Mouse (Mus musculus): ENCODE results near the gene Pla2g12b.
A peak's percentile ranks its signal among the peaks of the same experiment; 100 is the strongest.

Gene Pla2g12b

DNA sequence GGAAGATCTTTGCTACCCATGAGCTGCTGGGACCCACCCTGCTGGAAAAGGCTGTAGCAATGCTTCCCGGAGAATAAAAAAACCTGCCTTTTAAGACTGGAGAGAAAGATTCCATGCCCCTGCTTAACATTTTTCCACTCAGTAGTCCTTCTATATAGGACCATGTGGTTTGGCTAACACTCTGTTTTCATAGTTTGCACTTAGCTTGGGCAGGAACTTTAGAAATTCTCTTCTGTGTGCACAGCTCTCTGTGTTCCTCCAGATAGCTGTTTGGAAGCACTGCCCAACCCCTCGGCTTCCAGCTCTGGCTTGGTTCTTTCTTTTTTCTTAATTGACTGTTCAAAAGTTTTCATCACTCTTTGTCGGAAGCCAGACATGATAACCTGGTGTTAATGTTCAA, 13.2 kb downstream of the Pla2g12b start:
- DNase-seq: no peak

GRCm38 (mm10) chr10:59419516-59419915, 16.1 kb downstream of the Pla2g12b start:
- no peak for DNase-seq

GRCm38 (mm10) chr10:59424453-59424852, 21.0 kb downstream of the Pla2g12b start:
- DNase-seq: no peak

DNA sequence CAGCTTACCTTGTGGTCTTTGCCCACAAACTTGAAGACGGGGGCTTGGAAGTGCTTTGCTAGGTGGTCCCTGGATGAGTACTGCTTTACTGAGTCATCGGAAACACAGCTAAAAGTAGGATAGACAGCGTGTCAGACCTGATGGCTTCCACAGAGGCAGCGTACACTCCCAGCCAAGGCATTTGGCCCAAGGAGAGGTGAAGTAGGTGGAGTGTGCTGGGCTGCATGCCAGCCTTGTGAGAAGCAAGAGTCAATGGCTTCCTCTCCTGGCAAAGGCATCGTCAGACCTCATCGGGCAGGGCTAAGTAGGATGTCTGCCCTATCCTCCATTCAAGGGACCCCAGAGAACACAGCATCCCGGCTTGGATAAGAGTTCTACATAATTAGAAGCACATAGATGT, 21.9 kb downstream of the Pla2g12b start:
- DNase-seq: no peak

DNA sequence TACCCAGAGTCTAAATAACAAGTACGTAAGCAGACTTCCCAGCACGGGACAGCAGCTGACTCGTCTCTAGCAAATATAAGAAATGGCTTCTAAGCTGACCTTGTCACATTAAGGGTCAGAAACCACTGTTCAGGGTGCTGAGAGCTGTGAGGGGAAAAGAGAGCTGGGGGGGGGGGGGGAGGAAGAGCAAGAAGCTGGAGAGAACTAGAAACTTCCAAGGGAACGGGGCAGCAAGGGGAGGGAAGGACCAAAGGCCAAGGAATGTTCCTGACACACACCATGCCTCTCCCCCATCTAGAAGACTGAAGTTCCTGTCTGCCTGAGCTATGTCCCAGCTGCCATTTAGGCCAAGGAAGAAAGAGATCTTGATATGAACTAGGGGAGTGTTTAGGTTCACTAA, 22.9 kb downstream of the Pla2g12b start:
- DNase-seq: no peak

DNA sequence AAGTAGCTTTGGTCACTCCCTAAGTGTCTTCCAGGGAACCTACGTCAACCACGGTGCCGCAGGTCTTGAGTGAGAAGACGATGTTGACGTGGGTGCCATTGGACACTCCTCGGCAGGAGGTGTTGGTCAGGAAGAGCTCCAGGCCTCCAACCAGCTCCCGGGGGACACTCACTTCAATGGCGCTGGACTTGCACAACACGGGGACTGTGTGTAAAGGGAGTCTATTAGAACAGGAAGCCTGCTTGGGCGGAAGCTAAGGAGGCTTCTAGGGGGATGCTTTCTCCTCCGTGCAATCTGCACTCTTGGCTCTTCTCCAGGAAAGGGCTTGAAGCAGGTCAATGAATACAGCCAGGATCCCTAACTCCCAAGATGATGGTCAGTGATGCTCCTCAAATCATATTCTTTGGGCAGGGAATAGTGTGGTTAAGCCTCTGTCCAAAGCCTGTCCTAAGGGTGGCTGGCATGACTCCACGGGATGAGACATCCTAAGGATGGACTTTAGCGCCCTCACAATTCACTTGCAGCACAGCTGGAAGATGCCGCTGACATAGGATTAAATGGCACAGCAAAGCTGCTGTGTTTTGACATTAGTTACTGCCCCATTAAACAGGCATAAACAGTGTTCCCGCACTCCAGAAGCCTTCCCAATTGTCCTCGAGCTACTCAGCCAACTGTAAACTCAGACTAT, 26.1 kb downstream of the Pla2g12b start:
- no peak for DNase-seq

- no peak for DNase-seq
Measured at GRCm38 (mm10) chr10:59430701-59431218, 27.3 kb downstream of the Pla2g12b start.

DNA sequence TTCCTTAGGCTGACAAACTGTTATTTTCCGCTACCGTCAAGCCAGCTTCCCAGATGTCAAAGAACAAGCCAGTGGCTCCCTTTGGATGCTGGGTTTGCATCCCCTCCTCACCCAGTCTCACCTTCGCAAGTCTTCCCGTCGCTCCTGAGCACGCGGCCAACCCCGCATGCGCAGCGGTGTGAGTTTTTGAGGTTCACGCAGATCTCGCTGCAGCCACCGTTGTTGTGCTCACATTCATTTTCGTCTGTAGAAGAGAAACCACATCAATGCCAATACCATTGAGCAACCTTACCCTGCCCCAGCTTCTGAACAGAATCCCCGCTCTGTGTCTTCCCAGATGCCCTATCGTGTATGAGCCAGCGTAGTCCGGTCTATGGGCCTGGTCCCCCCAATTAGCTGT, 32.3 kb downstream of the Pla2g12b start:
- DNase-seq: no peak

DNA sequence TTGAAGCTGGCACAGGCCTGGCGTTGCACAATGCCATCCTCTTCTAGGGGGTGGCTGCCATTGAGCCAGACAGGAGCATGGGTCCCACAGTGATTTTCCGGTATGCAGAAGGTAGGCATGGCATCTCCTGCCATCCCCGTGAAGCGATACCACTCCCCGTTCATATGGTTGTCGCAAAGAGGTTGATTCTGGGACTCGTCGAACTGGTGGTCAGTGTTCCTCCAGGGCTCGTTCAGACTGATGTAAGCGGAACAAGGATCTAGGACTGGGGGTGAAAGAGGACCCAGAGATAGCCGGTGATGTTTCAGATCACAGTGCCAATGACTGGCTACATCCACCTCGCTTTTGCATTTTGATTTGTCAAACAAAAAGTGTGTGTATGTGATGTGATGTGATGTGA, 35.2 kb downstream of the Pla2g12b start:
- no peak for DNase-seq

- no peak for DNase-seq
Measured at GRCm38 (mm10) chr10:59439508-59439931, 36.1 kb downstream of the Pla2g12b start.

GRCm38 (mm10) chr10:59440177-59440576, 36.7 kb downstream of the Pla2g12b start:
- no peak for DNase-seq

DNA sequence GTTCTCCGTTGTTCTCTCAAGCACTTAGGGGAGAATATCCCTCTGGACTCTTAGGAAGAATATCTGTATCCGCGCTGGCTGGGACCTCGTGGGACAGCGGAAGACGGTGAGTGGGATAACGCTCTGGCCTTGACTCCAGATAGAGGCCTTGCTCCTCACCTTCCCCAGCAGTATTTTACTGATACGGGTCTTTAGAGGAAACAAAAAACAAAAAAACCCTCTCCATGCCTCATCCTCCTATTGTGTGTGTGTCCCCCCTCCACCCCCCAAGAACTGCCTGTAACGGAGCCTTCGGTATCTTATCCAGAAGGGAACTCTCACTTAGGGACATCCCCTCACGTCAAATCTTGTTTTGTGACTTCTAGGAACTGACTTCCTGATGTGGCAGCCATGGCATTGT, 38.3 kb downstream of the Pla2g12b start, which contains the start of gene Oit3:
Gene Oit3 (minus strand): TSS at position 44 of the 400 bp plus-strand sequence.
- no peak for DNase-seq

GRCm38 (mm10) chr10:59443212-59443611, 39.8 kb downstream of the Pla2g12b start:
- DNase-seq: no peak

DNA sequence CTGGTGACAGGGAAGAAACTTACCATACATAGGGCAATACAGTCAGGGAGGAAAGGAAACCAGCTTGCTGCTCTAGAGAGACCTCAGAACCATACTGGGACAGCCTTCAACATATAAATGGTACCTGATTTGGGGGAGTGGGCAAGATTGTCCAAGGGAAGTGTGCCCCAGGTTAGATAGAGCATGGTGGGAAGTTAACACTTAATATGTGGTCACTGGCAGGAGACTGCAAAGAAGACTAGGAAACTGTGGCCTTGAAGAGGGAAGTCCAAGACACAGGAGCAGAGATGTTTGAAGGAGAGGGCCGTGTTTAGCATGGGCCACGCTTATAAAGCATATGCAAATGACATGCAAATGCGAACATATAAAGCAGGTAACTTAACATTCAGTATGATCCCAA, 40.6 kb downstream of the Pla2g12b start:
- no peak for DNase-seq

- DNase-seq: no peak
Measured at GRCm38 (mm10) chr10:59444635-59445034, 41.2 kb downstream of the Pla2g12b start.

DNA sequence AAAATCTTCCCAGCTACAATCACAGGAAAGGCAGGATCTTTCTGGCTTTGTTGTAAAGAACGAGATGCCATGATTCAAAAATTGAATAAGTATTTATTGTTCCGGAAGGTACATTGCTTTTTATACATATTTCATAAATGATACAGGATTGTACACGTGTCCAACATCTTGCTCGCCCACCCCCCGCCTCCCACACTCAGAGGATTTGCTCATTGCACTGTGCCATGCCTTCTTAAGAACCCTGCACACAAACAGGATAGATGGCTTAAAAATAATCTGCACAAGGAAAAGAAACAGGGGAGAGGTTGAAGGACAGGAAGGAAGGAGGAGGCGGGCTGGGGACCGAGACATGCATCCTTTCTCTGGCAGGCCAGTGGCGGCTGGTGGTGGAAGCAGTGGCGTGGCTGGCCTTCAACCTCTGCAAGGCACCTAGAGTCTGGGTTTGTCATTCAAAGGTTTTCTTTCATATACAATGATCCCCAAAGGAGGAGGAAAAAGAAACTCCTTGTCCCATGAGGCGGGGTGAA, 43.5 kb downstream of the Pla2g12b start:
- no peak for DNase-seq

GRCm38 (mm10) chr10:59447546-59447945, 44.1 kb downstream of the Pla2g12b start:
- no peak for DNase-seq

- DNase-seq: no peak
Measured at GRCm38 (mm10) chr10:59451839-59452238, 48.4 kb downstream of the Pla2g12b start.

DNA sequence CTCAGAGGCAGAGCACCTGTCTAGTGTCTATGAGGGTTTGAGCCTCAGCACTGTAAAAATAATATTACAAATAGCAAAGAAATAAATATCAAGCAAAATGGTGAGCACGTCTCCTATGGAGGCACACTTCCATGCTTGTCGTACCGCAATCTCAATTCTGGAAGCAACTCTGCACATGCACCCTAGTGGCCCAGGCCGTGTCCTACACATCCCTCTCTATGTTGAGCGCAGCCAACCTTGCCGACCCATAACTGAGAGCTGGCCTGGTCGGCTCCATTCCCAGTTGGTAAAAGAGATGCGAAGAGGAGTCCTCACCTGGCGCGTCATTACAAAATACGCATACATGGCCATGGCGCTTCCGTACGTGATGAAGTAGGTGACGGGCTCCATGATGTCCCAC, 51.2 kb downstream of the Pla2g12b start:
- DNase-seq: no peak

DNA sequence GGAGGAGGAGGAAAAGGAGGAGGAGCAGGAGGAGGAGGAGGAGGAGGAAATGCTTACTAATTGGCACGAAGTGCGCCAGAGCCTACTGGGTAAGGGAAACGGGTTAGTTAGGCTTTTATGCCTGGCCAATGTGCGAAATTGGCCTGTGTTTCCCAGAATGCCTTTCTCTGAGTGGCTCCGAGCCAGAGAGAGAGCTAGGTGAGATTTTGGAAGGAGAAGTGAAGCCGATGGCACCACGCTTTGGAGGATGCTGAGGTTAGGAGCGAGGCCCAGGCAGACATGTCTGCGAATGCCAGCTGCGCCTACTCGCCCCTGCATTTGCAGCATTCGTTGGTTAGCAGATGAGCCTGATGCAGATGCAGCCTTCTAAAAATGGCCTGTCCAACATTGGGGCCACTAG, 56.3 kb downstream of the Pla2g12b start:
- DNase-seq: peak; percentile 31

GRCm38 (mm10) chr10:59462307-59462706, 58.8 kb downstream of the Pla2g12b start:
- no peak for DNase-seq

- DNase-seq: no peak
Measured at GRCm38 (mm10) chr10:59465546-59465945, 62.1 kb downstream of the Pla2g12b start.

DNA sequence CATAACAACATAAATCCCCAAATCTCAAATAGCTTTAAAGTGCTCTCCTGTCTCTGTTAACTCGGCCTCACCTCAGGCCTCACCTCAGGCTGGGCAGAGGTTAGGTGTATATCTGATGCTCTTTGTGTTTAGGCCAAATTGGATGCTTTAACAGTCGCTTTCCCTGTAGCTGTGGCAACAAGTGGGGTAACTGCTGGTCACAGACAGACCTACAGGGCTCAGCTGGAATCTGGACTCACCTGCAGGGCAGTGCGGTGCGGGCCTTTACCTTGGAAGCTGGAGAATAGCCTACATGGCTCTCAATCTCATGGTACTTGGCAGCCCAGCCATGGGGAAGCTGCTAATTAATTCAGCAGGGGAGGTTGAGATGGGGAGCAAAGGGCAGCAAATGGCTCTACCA, 63.2 kb downstream of the Pla2g12b start:
- no peak for DNase-seq

- no peak for DNase-seq
Measured at GRCm38 (mm10) chr10:59467297-59467696, 63.8 kb downstream of the Pla2g12b start.

- DNase-seq: no peak
Measured at GRCm38 (mm10) chr10:59470451-59470850, 67.0 kb downstream of the Pla2g12b start.

Data from right cerebral cortex, postnatal 14 days (tissue).